Mouse (Mus musculus): ENCODE data around the gene Adck2. TPM values are rescaled to one million over a fixed set of nuclear protein-coding genes. Genes with fewer than 3 reads are reported as not detected.
A peak's percentile ranks its signal among the peaks of the same experiment; 100 is the strongest.

Gene Adck2
- total and polyA plus RNA-seq, 2 experiments from 2014 or later: 16.9 to 44.9 TPM

DNA sequence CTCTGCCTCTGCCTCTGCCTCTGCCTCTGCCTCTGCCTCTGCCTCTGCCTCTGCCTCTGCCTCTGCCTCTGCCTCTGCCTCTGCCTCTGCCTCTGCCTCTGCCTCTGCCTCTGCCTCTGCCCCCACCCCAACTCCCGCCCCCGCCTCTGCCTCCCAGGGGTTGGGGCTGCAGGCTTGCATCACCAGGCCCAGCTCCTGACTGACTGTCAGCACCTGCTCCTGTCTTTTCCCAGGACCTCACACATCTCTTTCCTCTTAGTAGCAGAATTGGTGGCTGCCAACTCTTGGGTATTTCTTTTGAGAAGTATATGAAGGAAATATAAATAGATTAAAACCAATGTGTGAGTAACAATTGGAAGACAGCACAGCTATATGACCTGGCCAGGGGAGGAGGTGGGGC is 6.9 kb downstream of the Adck2 start:
- DNase-seq (ENCODE audit: low spot score) (no peak), ATAC-seq (ENCODE audit: low FRiP score) (no peak)
- no peak overlapping the region for H3K4me2 ChIP-seq (ENCODE audit: low read depth, low read length, poor library complexity, severe bottlenecking)
- H3K9ac ChIP-seq (replicated peaks; ENCODE audit: low read length, poor library complexity, severe bottlenecking): no peak overlapping the region
- no peak overlapping the region for H3K4me3 ChIP-seq (ENCODE audit: low read depth, low read length)
- no peak for TF ChIP-seq CTCF (IDR thresholded peaks at IDR 0.05)
- no peaks in the 10 kb centered on the region for H3K4me1 ChIP-seq (ENCODE audit: insufficient read depth, low read length)
- 90% methylated on average over 2 of the region's 2 CpGs for WGBS
- peaks cover 62% of the 10 kb centered on the region for H3K36me3 ChIP-seq (ENCODE audit: insufficient read depth, low read length)
- no peak overlapping the region for H3K27ac ChIP-seq (ENCODE audit: low read depth, low read length)
- no peaks in the 10 kb centered on the region for H3K9me3 ChIP-seq (ENCODE audit: low read length)
- H3K27me3 ChIP-seq (ENCODE audit: insufficient read depth, low read length): no peaks in the 10 kb centered on the region

- Histone ChIP-seq H3K27ac (ENCODE audit: low read depth, low read length) (no peak overlapping the region), H3K4me2 (ENCODE audit: low read depth, low read length, poor library complexity, severe bottlenecking) (no peak overlapping the region), H3K4me1 (ENCODE audit: insufficient read depth, low read length) (no peaks in the 10 kb centered on the region), H3K36me3 (ENCODE audit: insufficient read depth, low read length) (peaks cover 69% of the 10 kb centered on the region), H3K27me3 (ENCODE audit: insufficient read depth, low read length) (no peaks in the 10 kb centered on the region), H3K4me3 (ENCODE audit: low read depth, low read length) (no peak overlapping the region), H3K9me3 (ENCODE audit: low read length) (no peaks in the 10 kb centered on the region), H3K9ac (replicated peaks; ENCODE audit: low read length, poor library complexity, severe bottlenecking) (no peak overlapping the region)
- no peak for TF ChIP-seq CTCF (IDR thresholded peaks at IDR 0.05)
- DNase-seq (ENCODE audit: low spot score) (no peak), ATAC-seq (ENCODE audit: low FRiP score) (no peak)
- 84% methylated on average over 7 of the region's 7 CpGs for WGBS
Observed at GRCm38 (mm10) chr6:39581087-39581784, 7.6 kb downstream of the Adck2 start.

GRCm38 (mm10) chr6:39585517-39585916 is 11.8 kb downstream of the Adck2 start, which contains the start of gene Gm42420:
Gm42420 (plus strand) TSS chr6:39585753.
- Histone ChIP-seq H3K4me3 (ENCODE audit: low read depth, low read length) (no peak within 1 kb of the TSS), H3K9me3 (ENCODE audit: low read length) (no peaks in the 10 kb centered on the region), H3K27me3 (ENCODE audit: insufficient read depth, low read length) (no peaks in the 10 kb centered on the region), H3K36me3 (ENCODE audit: insufficient read depth, low read length) (peaks cover 74% of the 10 kb centered on the region), H3K4me2 (ENCODE audit: low read depth, low read length, poor library complexity, severe bottlenecking) (no peak within 1 kb of the TSS), H3K27ac (ENCODE audit: low read depth, low read length) (no peak within 1 kb of the TSS), H3K9ac (replicated peaks; ENCODE audit: low read length, poor library complexity, severe bottlenecking) (no peak within 1 kb of the TSS), H3K4me1 (ENCODE audit: insufficient read depth, low read length) (no peaks in the 10 kb centered on the region)
- WGBS: 96% methylated on average over 6 of the region's 6 CpGs
- no peak for TF ChIP-seq CTCF (IDR thresholded peaks at IDR 0.05)
- no peak for DNase-seq (ENCODE audit: low spot score)
- no peak for ATAC-seq (ENCODE audit: low FRiP score)

DNA sequence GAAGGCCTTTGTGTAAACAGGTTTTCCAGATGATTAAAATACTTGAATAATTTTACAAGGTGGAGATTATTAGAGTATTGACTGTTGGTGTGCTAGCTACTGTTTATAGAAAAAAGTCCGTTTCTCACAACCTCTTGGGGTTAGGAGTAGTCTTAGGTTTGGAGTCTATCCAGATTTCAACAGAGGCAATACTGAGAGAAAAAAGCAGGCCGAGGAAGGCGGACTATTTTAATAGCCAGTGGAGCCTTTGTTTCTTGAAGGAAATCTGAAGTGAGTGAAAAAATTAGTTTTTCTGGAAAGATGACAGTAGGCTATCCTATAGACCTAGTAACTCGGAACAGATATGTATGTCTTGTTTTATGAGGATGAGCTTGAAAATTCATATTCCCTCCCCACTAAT is 17.8 kb downstream of the Adck2 start:
- H3K36me3 ChIP-seq (ENCODE audit: insufficient read depth, low read length): peaks cover 30% of the 10 kb centered on the region
- ATAC-seq (ENCODE audit: low FRiP score) (no peak), DNase-seq (ENCODE audit: low spot score) (no peak)
- H3K4me1 ChIP-seq (ENCODE audit: insufficient read depth, low read length): peaks cover 6% of the 10 kb centered on the region; the same call in 1 of the 2 replicates
- H3K4me2 ChIP-seq (ENCODE audit: low read depth, low read length, poor library complexity, severe bottlenecking): no peak overlapping the region
- TF ChIP-seq CTCF (IDR thresholded peaks at IDR 0.05): no peak
- H3K27me3 ChIP-seq (ENCODE audit: insufficient read depth, low read length): no peaks in the 10 kb centered on the region
- 95% methylated on average over 4 of the region's 4 CpGs for WGBS
- 0 out of 2 replicates have a peak overlapping the region, but pooled peaks have one; percentile 89 for H3K27ac ChIP-seq (ENCODE audit: low read depth, low read length)
- no peak overlapping the region for H3K4me3 ChIP-seq (ENCODE audit: low read depth, low read length)
- H3K9ac ChIP-seq (replicated peaks; ENCODE audit: low read length, poor library complexity, severe bottlenecking): no peak overlapping the region
- H3K9me3 ChIP-seq (ENCODE audit: low read length): no peaks in the 10 kb centered on the region

DNA sequence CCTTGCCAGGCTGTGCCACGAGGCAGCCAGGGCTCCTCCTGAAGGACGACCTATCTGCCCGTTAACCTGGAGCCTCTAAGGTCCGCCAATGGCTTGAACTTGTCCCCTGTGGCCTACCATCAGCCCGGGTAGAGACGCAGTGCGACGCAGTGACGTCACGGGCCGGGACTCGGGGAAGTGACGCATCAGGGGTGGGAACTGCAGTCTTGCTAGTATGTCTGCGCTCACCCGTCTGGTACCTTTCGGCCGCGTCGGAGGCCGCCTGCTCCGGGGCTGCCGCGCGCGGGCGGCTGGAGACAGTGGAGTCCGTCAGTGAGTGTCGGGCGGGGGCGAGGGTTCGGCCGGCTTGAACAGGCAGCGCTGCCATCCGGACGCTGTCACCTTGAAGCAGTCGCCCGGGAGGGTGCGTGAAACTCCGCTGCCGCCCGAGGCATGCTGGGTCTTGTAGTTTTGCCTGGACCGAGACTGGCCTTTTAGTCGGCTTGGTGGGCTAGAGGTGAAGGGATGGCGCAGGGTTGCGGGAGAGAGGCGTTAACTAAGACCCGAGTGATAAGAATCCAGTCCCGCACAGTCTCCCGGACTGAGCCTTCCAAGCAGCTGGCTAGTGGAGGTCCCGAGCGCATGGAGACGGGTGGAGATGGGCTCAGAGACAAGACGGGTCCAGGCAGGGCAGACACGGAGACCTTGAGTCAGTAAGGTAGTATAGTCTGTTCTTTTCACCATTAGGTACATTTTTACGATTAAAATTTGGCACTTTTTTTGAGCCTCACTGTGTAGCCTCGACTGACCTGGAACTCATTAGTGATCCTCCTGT is 18.9 kb downstream of the Adck2 start, which contains the start of gene Ndufb2:
Gene Ndufb2, plus strand, starts transcription at position 174 of the 814 bp plus-strand sequence.
- ATAC-seq (ENCODE audit: low FRiP score): peak; percentile 97

More for the DNA sequence above, 18.9 kb downstream of the Adck2 start, which contains the start of gene Ndufb2:
- Histone ChIP-seq H3K9ac (replicated peaks; ENCODE audit: low read length, poor library complexity, severe bottlenecking) (peak within 1 kb of the TSS; percentile 77), H3K4me1 (ENCODE audit: insufficient read depth, low read length) (peaks cover 6% of the 10 kb centered on the region; the same call in 1 of the 2 replicates), H3K4me2 (ENCODE audit: low read depth, low read length, poor library complexity, severe bottlenecking) (peak within 1 kb of the TSS; percentile 58), H3K27me3 (ENCODE audit: insufficient read depth, low read length) (no peaks in the 10 kb centered on the region), H3K36me3 (ENCODE audit: insufficient read depth, low read length) (peaks cover 23% of the 10 kb centered on the region), H3K4me3 (ENCODE audit: low read depth, low read length) (peak within 1 kb of the TSS; percentile 58), H3K9me3 (ENCODE audit: low read length) (no peaks in the 10 kb centered on the region), H3K27ac (ENCODE audit: low read depth, low read length) (peak within 1 kb of the TSS; percentile 89)
- TF ChIP-seq CTCF (IDR thresholded peaks at IDR 0.05): 0 out of 2 replicates have a peak, but pooled peaks have one; percentile 1
- peak; percentile 97 for DNase-seq (ENCODE audit: low spot score)
- under 1% methylated on average over 56 of the region's 56 CpGs for WGBS
